Mouse (Mus musculus) left cerebral cortex, postnatal 14 days (tissue): ENCODE measurements around the gene Klrb1a. TPM values are rescaled to one million over a fixed set of nuclear protein-coding genes. Genes with fewer than 3 reads are reported as not detected.
"Not testable (repeated sequence)": the region's sequence is repeated elsewhere in the genome, so short reads cannot be mapped to it uniquely, and the experiment has no call there.

ENCODE experiments used
- DNase-seq, 2 experiments: peaks; one replicate each; pipeline ENCODE4 v3.0.0; 2021 to 2022; ENCODE audit warnings: low spot score in 2 of 2, mixed read lengths in 1 of 2
- intact Hi-C: fragments of 180-260 bp; cut with DNase I; formaldehyde crosslinking; loops from one replicate; pipeline ENCODE4 v1.15.1; 2025
- long read RNA-seq, 2 experiments: library from polyadenylated mRNA; stranded (forward); transcript quantifications; one replicate each; pipeline ENCODE4 v2.0.0; 2021
- total RNA-seq, 2 experiments: library from RNA; stranded (reverse); gene quantifications; 2 replicates each; pipeline ENCODE4 v1.2.3; 2021

Gene Klrb1a
- not detected for total RNA-seq
- long read RNA-seq, experiment 1, result 0 reads
- long read RNA-seq, experiment 2, partial matches to known transcripts, result 0 of 1 reads
- long read RNA-seq, experiment 2, other reads (novel, unspliced or antisense), result 1 of 1 reads

DNA sequence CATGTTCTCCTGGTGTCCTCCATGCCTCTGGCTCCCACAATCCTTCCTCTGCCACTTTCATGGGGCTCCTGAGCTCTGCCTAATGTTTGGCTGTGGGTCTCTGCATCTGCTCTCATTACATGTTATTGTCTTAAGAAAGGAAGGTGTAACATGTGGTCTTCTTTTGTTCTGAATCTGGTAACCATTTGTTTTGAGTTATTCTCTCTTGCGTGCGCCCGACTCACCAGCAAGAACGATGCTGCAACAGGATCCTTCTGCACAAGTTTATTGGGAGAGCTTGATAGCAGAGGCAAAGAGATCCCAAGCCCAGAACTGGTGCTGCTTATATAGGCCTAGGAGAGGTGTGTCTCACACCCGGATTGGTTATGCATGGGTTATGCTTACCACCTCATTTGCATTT is at the start of gene Klrb1a:
Gene Klrb1a (minus strand): TSS at position 101 of the 400 bp plus-strand sequence.
- DNase-seq, intact Hi-C loops: not testable (repeated sequence)

DNA sequence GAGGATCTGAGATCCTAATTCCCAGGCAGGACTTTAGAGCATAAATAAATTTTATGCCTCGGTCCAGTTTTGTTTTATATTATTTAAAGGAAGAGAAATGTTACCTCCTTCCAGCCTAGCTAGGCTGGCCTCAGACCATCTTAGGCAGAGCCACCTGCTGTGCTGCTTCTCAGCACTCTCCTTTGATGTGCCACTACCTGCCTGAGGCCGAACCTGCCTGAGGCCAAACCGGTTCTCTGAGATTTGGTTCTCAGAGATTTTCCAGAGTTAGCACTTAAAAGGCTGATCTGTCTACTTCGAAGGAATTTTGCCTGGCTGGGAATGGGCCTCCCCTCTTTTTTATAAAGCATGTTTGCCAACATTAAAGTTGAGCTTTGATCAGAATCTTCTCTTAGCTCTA is 46.6 kb upstream of the Klrb1a start:
- DNase-seq, result no peak

DNA sequence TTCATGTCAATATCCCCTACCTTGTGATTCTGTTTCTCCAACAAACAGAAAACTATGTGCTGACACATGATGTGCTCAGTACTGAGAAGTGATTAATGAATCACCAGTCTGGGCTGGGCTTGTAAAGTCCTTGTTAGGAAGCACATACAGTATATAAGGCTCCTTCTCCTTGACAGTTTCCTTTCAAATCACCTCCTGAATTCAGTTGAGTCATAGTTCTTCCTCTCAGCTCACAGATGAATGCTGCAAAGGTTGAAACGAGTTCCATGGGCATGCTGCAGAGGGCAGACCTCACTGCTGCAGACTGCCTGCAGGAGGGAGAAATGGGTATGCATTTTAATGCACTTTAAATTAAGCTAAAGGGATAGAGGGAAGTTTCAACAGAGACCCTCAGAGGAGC is 38.9 kb upstream of the Klrb1a start, which contains the start of gene Clec2h:
Gene Clec2h (plus strand): TSS at position 180 of the 400 bp plus-strand sequence.
- intact Hi-C loops, result no loop called here
- DNase-seq, result peak in 1 of 2 experiments; percentile 20

More for the DNA sequence above, 46.6 kb upstream of the Klrb1a start:
- intact Hi-C loops, result no loop called here

DNA sequence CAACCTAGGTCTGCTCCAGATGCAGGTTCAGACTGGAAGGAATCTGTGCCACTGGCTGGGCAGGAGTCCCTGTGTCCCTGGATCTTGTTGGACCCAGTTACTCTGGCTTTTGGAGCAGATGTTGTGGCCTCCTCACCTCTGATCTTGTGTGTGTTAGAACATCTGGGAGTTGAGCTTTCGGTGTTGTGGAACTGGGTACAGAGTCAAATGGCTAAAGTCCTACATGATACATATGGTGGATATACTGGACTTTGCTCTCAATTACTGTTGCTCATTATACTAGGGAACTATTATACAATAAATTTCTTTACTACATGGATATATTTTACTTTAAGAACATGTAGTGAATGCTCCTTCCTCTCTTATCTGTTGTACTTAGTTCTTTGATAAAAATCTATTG is 37.9 kb upstream of the Klrb1a start:
- DNase-seq, result no peak
- intact Hi-C loops, result no loop called here

- no peak for DNase-seq
- intact Hi-C loops, result loop anchor here (10.0 kb wide), 1 partner anchor 232 kb away; the partner anchor contains the start of gene Clec2i
Measured at GRCm38 (mm10) chr6:128652938-128653337, 29.6 kb upstream of the Klrb1a start.

GRCm38 (mm10) chr6:128650827-128651226 is 27.5 kb upstream of the Klrb1a start:
- intact Hi-C loops, result loop anchor here (10.0 kb wide), 1 partner anchor 234 kb away; the partner anchor contains the start of gene Clec2i
- not testable (repeated sequence) for DNase-seq

- DNase-seq, result no peak
- intact Hi-C loops, result loop anchor here (10.0 kb wide), 1 partner anchor 235 kb away; the partner anchor contains the start of gene Clec2i
Measured at GRCm38 (mm10) chr6:128650187-128650586, 26.9 kb upstream of the Klrb1a start.

GRCm38 (mm10) chr6:128649681-128650080 is 26.3 kb upstream of the Klrb1a start:
- intact Hi-C loops, result loop anchor here (10.0 kb wide), 1 partner anchor 235 kb away; the partner anchor contains the start of gene Clec2i
- DNase-seq, result no peak

- intact Hi-C loops, DNase-seq: not testable (repeated sequence)
Measured at GRCm38 (mm10) chr6:128645708-128646107, 22.4 kb upstream of the Klrb1a start.

DNA sequence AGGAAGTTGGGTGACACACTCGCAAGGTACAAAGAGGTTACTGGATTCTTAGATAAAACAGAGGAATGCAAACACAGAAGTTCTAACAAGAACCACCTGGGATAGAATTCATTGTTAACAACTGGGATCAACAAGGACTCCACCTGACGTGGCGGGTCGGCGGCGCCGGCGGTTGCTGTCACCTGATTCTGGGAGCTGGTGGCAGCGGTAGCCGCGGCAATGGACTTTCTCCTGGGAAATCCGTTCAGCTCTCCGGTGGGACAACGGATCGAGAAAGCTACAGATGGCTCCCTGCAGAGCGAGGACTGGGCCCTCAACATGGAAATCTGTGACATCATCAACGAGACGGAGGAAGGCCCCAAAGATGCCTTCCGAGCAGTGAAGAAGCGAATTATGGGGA is 21.4 kb upstream of the Klrb1a start:
- DNase-seq, intact Hi-C loops: not testable (repeated sequence)

DNA sequence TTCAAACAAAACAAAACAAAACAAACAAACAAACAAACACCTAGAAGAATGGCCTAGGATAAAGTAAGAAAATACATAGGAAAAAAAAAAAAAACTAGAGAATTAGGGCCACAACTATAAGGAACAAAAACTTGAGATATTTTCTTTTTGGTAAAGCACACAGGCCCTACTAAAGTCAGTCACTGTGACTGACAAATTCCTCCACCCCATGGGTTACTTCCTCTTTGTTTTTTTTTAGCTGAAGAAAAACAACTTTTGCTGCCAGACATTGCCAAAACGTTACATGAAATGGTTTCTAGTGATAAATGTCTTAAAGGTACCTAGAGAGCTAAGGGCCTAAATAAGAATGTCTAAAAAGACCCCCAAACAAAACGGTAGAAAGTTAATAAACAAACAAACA is 20.7 kb upstream of the Klrb1a start:
- DNase-seq, result no peak
- intact Hi-C loops, result no loop called here

DNA sequence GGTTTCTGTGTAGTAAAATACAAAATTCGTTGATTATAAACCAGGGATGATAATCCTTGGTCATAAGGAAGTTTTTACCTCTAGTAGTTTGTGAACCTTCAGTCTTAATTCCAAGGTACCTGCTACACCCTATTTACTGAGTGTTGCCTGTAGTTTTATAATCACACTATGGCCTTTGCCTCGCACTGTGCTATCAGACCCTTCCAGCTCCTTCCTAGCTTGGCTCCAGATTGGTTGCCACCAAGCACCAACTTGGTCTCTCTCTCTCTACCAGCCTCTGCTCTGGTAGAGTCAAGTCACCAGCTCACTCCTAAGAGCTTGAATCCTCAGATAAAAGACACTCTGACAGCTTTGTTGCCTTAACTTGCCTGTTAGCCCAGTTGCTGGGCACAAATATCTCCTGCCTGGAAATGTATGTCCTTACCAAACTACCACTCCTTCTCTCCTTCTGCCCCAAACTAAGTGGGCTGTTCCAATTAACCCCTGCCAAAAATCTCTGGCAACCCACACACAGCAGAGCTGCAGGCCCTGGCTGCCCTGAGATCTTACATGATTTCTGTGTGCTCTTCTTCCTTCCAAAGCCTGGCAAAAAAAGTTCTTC is 17.9 kb upstream of the Klrb1a start:
- intact Hi-C loops, result no loop called here
- no peak for DNase-seq

DNA sequence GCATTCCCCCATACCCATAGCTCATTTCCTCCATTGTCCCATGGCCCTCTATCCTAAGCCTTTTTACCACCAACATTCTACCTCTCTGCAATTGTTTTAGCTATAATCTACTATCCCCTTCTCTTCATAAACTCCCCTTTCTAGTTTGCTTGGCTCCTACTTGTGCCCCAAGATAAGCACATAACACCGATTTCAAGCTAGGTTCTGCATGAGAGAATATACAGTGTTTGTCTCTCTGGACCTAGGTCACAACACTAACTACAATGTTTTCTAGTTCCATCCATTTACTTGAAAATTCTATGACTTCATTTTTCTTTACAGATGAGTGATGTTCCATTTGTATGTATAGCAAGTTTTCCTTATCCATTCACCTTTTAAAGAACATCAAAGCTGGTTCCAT is 17.3 kb upstream of the Klrb1a start:
- intact Hi-C loops, result no loop called here
- DNase-seq, result no peak

DNA sequence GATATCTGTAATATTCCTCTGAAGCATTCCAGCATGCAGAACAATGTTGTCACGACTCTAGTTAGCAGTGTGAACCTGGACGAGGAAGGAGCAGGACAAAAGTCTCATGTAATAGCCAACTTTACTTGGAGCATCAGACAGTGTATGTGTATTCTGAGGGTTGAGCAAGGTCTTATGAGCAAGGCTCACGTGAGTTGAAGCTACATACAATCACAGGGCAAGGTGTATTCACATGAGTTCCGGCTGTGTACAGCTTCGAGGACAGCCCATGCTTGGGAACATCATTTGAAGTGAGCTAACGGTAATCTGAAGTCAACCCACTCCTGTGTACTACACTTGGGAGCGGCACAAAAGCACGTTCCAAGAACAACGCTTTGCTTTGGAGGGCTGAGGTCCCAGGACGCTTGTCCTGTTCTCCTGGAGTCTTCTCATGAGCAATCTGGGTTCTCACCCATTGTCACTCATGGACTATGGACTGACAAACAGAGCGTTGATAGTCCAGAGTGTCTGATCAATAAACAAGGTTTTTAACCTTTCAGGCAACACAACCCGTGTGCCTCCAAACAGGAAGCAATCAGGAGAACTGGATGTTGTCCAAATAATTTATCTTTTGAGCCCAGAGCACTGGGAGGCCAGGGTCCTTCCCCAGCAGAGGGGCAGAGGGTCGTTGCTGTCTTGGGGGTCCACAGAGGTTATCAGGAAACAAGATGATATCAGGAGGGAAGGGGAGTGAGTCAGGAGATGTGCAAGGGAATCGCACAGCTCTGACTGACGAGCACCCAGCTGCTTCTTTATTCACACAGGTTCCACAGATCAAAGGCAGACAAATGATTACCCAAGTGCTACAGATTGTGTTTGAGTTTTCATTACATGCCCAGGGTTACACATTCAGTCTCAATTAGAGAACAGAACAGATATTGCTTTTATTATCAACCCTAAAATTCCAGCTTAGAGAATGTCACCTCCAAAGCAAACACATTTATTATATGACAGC is 7.9 kb upstream of the Klrb1a start:
- DNase-seq, result not testable (repeated sequence)
- intact Hi-C loops, result loop anchor here (2.0 kb wide), 1 partner anchor 122 kb away; no protein-coding TSS in a partner anchor

GRCm38 (mm10) chr6:128629771-128630739 is 6.7 kb upstream of the Klrb1a start:
- intact Hi-C loops, result loop anchor here (2.0 kb wide), 1 partner anchor 123 kb away; no protein-coding TSS in a partner anchor
- peak; percentile 67 to 70 for DNase-seq

DNA sequence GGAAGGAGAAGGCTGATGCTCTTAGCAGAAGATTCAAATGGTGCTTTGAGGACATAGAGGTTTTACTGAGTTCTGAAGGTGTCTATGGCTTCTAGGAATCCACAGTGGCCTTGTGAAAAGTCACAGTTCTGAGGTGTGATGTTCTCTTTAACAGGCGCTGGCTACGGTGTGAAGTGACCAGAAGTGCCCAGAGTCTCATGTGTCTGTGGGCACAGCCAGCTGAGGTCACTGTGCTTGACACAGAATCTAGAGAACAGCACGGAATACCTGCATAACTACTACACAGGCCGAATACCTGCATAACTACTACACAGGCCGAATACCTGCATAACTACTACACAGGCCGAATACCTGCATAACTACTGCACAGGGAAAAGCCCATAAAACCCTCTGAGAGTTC is 1.9 kb upstream of the Klrb1a start:
- intact Hi-C loops, result not testable (repeated sequence)

GRCm38 (mm10) chr6:128624425-128624824 is 1.1 kb upstream of the Klrb1a start:
- intact Hi-C loops, result no loop called here
- peak; percentile 17 to 41 for DNase-seq

More for the DNA sequence above, 1.9 kb upstream of the Klrb1a start:
- not testable (repeated sequence) for DNase-seq

DNA sequence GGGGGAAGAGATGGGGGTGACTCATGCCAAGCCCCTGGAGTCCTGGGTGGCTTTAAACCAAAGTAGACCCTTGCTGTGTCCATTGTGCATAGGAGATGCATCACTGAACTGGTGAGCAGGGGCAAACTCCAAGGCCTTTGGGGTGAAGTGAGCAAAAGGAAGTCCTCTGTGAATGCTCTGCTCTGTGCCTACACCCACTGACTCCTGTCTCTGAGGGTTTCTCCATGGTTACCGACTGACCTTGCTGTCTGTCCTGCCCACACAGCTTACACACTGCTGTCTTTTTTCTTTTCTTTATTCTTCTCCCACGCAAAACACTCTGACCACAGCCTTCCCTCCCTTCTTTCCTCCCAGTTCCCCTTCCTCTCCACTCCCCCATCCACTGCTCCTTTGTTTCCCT is 600 bp downstream of the Klrb1a start:
- intact Hi-C loops, result no loop called here
- DNase-seq, result no peak

DNA sequence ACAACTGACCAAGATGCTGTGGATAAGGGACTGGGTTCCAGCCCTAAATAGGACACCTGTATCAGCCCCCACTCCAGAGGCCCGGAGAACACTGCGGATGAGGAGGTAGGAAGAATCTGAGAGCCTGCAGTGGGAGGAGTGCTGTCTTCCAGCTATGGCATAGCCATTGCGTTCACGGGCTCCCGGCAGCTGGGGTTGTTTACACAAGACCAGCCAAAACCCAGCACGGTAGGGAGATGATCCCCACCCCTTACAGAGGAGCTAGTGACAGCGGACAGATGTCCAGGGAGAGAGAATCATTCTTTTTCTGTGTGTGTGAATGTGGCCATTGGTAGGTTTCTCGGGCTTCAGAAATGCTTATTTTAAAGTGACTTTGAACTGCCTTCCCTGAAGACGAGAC is 17.0 kb downstream of the Klrb1a start:
- DNase-seq, result no peak
- intact Hi-C loops, result no loop called here
